Mouse (Mus musculus) lung, postnatal 36 days (tissue): ENCODE results near the gene Sprr2i.

ENCODE experiments used
- DNase-seq: peaks from one replicate; pipeline ENCODE4 v3.0.0; 2022; ENCODE audit warnings: mixed read lengths

Gene Sprr2i

DNA sequence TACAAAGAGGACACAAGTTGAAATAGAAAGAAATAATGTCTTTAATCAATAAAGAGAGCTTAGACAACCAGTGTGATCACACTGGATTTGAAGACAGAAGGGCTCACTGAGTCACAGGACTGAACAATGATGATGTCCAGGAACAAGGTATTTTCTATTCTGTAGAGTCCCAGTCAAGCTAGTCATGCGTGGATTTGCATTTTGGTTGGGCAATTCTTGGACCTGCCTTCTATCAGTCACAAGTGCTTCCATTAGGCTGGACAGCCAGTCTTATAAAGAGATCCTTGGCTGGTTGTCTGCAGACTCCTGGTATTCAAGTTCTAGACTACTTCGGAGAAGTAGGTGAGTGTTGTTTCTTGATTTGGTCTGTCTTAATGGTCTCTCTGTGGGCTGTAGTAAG is at the start of gene Sprr2i:
TSS of gene Sprr2i (plus strand) at position 301 of the 400 bp plus-strand sequence.
- no peak for DNase-seq

GRCm38 (mm10) chr3:92361619-92362018 is 46.2 kb upstream of the Sprr2i start:
- DNase-seq: no peak

- no peak for DNase-seq
Observed at GRCm38 (mm10) chr3:92364887-92365286, 42.9 kb upstream of the Sprr2i start, which contains the start of gene Sprr2f. Gene Sprr2f, plus strand, starts transcription at chr3:92365187.

DNA sequence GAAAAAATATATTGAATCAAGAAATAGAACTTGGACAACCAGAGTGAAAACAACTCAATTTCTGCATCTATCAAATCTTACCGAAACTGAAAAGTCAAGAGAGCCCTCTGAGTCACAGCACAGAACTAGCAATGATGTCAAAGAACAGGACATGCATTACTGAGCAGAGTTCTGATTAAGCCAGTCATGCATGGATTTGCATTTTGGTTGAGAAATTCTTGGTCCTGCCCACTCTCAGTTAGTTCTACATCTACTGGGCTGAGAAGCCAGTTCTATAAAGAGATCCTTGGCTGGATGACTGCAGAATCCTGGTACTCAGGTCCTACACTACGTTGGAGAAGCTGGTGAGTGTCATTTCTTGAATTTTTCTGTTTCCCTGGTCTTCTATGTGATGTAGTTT is 34.2 kb upstream of the Sprr2i start:
- no peak for DNase-seq

GRCm38 (mm10) chr3:92385385-92385784 is 22.4 kb upstream of the Sprr2i start, which contains the start of gene Sprr2h:
Gene Sprr2h, plus strand, starts transcription at chr3:92385685.
- no peak for DNase-seq

DNA sequence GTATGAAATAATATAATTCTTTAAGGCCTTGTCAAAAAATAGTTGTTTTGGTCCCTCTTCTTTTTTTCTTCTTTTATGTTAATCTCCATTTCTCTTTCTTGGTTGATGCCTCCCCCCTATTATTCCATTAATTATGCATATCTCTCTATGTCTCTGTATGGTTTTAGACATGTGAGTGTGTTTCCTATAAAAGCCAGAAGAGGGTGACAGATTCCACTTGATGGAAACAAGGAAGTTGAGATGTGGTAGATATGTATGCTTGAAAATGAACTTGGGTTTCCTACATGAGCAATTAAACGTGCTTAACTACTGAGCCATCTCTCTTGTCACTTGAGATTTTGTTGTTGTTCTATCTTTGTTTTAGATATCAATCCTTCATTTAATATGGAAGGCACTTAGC is 13.5 kb upstream of the Sprr2i start:
- DNase-seq: no peak

DNA sequence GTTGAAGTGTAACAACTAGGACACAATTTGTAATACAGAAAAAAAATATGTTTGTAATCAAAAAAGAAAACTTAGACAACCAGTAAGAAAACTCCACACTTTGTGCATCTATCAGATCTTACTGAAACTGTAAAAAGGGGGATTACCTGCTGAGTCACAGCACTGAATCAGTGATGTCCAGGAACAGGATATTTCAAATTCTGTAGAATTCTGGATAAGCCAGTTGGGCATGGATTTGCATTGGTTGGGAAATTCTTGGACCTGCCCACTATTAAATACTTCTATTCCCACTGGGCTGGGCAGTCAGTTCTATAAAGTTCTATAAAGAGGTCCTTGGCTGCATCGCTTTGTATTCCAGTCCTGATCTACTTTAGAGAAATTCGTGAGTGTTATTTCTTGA is 10.0 kb downstream of the Sprr2i start, which contains the start of gene Sprr2j-ps:
TSS of gene Sprr2j-ps (plus strand) at position 301 of the 400 bp plus-strand sequence.
- no peak for DNase-seq

DNA sequence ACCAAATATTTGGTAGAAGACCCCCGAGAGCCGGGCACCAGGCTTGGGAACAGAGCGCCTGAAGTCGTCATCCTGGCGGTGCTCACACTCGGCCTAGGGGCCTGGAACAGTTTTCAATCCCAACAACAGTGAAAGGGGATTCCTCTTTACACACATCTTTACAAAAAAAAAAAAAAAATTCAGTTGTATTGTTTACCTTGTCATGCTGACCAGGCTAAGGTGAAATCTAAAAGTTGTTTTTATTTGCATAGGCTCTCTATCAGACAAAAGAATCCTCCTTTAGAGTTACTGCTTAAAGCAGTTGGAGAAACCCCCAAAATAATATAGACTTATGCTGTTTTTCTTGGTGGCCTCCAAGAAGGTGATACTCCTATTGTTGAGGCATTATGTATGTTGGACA is 21.5 kb downstream of the Sprr2i start, which contains the start of gene Gm9774:
TSS of gene Gm9774 (minus strand) at position 101 of the 400 bp plus-strand sequence.
- DNase-seq: no peak

DNA sequence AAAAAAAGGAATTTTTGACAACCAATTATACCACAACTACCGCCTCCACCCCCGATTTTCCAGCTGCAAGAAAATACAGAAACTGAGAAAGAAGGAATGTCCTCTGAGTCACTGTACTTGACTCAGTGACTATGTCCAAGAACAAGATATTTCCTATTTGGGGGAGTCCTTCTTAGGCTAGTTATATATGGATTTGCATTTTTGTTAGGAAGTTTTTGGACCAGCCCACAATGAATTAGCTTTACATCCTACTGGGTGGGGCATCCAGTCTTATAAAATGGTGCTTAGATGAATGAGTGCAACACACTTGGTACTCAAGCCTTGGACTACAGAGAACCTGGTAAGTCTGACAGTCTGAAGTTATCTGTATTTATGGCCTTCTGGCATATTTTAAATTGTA is 24.5 kb downstream of the Sprr2i start, which contains the start of gene Sprr2k:
TSS of gene Sprr2k (plus strand) at position 301 of the 400 bp plus-strand sequence.
- DNase-seq: no peak

DNA sequence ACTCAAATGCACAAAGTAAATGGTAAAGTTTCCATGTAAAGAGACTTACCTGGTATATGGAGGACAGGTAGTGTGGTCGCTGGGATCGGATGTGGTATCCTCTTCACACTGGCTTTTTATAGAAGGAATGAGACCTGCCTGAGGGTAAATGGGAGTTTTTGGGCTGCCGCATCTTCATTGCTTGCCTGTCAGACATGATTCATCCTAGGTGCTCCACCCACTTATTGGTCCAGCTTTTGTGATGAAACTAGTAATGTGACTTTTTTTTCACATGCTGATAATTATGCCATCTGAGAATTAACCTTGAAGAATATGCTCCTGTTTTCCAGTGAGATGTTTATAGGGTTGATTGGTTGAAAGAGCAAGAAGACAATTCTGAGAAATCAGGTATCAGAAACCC is 30.9 kb downstream of the Sprr2i start, which contains the start of gene Sprr1b:
TSS of gene Sprr1b (minus strand) at position 101 of the 400 bp plus-strand sequence.
- no peak for DNase-seq

DNA sequence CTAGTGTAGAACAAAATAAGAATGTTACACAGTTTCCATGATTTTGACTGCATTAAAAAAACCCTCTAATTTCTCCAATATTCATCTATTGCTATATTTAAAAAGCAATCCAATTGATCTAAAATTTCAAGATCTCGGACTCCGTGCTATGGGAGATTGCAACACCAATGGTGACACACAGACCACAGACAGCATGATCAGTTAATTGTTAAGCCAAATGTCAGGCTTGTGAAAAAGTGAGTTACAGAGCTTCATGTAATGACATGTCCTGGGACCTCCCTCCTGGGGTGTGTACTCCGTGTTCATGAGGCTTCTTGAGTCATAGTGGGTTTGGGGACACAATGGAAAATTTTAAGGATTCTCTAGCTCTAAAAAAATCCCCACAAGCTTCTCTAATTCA is 32.4 kb downstream of the Sprr2i start:
- no peak for DNase-seq

DNA sequence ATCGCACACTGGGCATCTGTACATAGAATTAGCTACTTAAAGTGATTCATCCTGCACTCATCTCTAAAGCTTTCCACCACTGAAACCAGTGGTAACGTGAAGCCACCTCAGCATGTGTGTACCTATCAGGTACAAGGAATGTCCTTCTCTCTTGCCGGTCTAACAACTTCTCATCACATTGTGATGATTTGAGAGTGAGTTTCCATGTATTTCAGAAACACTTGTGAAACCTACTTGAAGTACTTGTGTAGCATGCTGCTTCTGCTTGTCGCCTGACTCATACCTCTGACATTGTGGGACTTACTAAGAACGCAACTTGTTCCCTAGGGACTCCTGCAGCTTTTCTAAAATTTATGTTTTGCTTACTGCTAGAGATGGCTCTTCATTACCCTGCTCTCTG is 47.4 kb downstream of the Sprr2i start:
- DNase-seq: no peak

DNA sequence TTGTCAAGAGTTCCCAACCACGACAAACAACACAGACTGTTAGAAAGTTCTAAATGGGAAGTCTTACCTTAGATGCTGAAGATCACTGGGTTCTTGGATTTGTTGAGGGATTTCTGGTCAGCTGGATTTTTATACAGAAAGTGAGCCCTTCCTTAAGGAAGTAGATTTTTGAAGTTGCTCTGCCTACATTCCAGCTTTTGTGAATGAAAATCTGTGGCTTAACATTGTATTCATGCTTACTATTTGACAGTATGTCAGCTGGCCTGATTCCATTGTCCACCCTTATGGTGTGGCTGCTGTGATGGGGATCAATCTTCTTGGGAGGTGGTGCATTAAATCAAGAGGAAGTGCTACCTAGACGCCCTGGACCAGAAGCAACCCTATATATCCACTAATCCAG is 50.8 kb downstream of the Sprr2i start, which contains the start of gene Sprr3:
TSS of gene Sprr3 (minus strand) at position 101 of the 400 bp plus-strand sequence.
- no peak for DNase-seq
